Mouse (Mus musculus) adrenal gland, postnatal 25 days (tissue): ENCODE results near the gene Zfp553. TPM values are rescaled to one million over a fixed set of nuclear protein-coding genes. Genes with fewer than 3 reads are reported as not detected.
A peak's percentile ranks its signal among the peaks of the same experiment; 100 is the strongest.

ENCODE experiments used
- DNase-seq: peaks from one replicate; pipeline ENCODE4 v3.0.0; 2021; ENCODE audit warnings: mixed read lengths
- total RNA-seq: library from RNA; stranded (reverse); gene quantifications from 2 replicates; pipeline ENCODE4 v1.2.3, GENCODE M21; 2021

The Zfp553 gene
- total RNA-seq, 1 experiment from 2014 or later: 14.7 TPM

DNA sequence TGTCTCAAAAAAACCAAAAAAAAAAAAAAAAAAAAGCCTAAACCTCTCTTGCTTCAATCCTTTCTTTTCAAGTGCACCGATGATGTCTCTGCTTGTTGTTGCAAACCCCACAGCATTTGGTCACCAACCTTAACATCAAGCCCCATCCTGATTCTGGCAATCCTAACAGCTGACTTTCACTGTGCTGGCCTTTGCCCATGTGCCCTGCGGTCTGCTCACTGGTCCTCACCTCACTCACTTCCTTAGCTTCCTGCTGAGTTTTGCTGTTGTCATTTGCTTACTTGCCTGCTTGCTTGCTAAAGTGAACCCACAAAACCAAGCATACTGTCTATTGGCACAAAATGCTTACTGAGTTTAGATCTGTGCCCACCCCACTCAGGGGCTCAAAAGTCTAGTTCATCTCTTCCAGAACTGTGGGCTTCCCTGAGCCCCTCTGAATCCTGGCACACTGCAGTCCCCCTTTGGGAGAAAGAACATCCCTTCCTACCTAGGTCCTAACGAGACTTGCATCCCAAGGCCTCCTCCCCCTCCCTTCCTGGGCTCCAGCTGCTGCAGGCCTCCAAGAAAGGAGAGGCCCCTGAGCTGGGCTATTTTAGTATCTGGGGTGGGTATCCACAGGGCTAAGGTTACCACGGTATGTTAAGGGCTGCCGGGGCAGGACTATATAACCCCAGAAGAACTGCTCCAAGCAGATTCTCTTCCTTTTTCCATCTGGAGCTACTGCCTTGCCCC is 21.7 kb upstream of the Zfp553 start:
- DNase-seq: no peak

DNA sequence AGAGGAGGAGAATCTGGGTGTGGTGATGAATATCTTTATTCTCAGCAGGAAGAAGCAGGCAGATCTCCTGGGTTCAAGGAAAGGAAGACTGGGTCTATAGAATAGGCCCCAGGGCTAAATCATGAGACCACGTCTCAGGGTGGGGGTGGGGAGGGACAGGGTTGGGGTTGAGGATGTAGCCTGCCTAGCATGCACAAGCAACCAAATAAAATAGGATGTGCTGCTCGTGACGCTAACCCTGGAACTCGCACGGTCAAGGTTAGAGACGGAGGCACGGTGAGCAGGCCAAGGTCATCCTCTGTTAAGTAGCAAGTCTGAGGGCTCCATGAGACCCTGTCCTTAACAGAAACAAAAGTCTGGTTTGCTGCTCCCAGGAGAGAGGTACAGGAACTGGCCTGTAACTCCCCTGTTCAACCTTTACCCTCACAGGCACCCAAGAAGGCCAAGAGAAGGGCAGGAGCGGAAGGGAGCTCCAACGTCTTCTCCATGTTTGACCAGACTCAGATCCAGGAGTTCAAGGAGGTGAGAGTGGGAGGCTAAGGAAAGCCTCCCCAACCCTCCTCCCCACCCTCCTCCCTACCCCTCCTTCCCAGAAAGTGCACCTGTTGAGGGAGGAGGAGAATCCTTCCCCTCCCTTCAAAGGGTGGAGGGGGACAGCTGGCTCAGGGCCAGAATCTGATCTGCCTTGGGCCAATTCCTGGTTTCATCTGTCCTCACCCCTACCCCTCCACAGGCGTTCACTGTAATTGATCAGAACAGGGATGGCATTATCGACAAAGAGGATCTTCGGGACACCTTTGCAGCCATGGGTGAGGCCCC is 20.2 kb upstream of the Zfp553 start:
- no peak for DNase-seq

DNA sequence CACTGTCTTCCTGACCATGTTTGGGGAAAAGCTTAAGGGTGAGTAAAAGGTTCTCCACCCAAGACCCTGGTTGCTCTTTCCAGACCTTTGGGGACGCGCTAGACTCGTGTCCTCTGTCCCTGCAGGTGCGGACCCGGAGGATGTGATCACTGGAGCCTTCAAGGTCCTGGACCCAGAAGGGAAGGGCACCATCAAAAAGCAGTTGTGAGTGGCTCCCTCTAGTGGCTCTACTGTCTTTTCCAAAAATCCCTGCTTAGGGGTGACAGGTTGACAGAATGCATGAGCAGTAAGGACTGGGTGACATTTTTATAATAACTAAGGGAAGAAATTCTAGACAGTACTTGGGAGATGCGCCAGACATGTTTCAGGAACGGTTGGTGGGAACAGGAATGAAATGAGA is 19.4 kb upstream of the Zfp553 start:
- DNase-seq: no peak

DNA sequence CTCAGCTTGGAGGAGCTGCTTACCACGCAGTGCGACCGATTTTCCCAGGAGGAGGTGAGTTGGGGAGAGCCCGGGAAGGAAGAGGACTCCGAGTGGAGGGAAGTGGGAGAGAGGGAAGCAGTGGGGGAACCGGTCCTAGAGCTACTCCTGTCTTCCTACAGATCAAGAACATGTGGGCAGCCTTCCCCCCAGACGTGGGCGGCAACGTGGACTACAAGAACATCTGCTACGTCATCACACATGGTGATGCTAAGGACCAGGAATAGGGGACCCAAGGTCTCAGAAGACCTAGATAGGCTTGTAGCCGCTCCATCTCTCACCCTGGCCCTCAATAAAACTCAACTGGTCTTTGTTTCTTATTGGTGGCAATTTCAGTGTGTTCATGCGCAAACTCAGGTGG is 18.9 kb upstream of the Zfp553 start:
- DNase-seq: no peak

DNA sequence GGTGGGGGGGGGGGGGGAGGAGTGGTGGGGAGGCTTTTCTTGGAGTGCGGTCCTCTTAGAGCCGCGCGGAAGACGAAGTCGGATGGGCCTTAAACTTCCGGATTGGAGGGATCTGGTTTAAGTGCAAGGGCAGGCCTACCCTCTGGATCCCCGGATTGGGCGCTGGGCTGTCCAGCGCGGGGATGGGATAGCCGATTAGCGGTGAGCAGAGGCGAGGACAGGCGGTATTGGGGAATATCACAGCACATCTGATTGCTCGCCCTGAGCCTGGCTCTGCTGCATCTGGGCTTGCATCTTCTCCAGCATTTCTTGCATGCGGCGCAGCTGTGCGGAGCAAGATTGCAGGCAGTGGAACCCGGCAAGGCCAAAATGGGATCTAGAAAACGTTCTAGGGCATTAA is 18.3 kb upstream of the Zfp553 start:
- DNase-seq: no peak

DNA sequence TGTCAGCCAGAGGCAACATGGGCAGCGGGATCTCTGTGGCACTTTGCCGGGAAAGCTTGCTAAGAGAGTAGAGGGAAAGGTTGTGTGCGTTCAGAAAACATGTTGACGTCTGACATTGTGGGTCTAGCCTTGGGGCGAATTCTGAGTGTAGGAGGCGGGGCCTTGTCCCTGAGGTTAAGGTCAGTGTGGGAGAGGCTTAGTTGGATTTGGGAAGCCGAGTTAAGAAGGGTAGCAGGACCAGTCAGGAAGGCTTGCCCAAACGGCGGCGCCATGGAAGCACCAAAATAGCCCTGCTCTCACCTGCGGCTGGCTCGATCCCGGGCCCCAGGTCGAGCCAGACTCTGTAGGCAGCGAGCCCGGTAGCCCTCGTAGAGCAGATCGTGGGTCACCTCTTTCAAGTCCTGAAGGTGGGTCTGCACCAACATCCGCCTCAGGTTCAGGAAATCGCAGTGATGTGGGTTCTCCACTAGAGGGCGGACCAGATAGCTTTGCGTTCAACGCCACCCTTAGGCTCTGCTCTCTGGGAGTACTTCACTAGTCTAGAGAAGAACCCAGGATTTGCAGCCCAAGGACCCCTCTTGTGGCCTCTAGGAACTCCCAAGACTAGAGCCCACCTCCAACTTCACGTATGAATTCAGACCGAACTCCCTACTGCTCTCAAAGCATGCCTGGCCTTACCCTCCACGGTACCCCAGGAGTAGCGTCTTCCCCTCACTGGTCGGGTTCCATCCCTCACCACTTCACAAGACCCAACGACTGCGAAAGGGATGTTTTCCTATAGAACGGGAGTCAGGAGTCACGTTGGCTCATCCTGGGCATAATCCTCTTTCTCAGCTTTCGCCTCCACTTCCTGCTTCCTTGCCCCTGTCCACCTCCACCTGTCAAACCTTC is 17.6 kb upstream of the Zfp553 start:
- DNase-seq: peak; percentile 38

DNA sequence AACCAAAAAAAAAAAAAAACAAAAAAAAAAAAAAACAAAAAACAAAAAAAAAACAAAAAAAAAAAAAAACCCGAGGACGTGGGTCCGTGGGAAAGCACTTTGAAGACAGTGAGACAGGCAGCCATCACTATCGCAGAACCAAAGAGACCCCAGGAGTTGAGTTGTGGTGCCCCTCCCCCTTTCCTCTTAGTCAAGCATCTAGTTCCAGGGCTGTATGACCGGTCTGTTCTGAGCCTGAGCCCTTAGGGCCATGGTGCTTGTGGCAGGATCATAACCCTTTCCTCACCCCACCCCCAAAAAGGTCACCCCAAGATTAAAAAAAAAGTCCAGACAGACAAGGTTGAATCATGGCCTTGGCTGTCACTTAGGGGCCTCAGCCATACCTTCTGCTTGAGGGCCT is 16.6 kb upstream of the Zfp553 start:
- DNase-seq: no peak

DNA sequence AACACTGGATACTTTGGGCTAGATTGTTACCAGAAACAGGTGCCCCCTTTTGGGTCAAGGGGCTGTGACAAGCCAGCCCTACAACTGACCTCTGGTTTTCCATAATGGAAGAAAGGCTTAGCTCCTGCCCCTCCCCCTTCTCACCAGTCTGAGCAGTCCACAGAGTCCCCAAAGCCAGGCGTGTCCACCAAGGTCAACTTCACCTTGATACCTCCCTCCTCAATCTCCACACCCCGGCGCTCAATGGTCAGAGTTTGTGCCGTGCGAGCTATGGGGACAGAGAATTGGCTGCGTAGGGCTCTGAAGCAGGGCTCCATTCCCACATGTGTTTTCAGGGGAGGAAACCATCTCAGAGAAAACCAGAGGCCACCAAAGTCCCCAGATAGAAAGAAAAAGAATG is 15.4 kb upstream of the Zfp553 start:
- no peak for DNase-seq

DNA sequence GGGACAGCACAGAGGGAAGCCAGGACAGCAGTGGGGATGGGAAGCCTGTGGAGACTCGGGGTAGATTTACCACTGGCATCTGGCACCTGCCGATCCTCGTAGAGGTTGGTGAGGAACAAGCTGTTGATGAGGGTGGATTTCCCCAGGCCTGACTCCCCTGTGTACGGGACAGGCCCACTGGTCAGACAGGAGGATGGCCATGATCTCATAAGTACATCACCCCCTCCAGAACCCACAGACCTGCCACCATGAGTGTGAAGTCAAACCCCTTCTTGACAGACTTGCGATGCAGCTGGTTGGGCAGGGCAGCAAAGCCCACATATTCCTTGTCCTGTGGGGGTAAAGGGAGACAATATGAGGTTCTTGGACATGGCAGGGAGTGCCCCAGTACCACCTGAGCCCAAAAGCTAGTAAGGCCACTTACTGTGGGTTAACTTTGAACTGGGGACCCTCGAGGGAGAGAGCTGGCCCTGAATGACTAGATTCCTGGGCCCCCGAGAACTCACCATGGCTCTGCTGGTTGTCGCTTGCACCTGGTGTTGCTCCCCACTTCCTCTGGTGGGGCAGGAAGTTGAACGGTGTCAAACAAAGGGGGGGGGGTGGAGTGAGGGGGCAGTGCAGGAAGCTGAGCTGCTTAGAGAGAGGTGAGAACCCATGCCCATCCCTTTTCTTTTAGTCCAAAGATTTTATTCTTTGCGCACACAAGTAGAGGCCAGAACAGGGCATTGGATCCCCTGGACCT is 14.8 kb upstream of the Zfp553 start:
- no peak for DNase-seq

DNA sequence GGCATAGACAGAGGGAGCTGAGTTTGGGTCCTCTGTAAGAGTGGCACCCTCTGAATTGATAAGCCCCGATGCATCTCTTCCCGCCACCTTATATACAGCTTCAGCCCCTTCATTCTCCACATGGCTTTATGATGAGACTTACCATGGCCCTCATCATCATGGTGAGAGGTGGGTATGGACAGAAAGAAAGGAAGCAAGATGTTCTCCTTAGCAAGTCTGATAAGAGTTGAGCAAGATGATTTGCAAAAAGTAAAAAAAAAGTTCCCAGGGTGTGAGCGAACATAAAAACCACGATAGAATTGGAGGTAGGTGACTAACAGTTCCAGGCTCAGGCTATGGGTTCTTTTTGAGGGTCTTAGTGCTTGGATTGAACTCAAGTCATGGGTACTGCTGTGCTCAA is 14.2 kb upstream of the Zfp553 start:
- no peak for DNase-seq

DNA sequence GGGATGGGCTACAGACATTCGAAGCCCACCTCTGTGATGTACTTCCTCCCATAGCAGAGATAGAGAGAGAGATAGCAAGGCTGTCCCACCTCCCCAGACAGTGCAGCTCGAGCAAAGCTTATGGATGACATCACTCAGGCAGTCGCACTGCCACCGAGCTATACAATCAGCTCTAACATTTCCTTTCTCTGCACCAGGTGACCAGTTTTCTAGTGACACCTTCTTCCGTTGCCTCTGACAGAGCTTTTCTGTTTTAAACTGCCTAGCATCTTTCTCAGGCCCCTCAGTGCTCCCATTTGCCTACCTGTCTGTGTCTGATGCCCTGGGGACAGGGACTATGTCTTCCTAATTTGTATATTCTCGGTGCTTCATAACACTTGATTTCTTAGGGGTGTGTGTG is 12.4 kb upstream of the Zfp553 start:
- no peak for DNase-seq

DNA sequence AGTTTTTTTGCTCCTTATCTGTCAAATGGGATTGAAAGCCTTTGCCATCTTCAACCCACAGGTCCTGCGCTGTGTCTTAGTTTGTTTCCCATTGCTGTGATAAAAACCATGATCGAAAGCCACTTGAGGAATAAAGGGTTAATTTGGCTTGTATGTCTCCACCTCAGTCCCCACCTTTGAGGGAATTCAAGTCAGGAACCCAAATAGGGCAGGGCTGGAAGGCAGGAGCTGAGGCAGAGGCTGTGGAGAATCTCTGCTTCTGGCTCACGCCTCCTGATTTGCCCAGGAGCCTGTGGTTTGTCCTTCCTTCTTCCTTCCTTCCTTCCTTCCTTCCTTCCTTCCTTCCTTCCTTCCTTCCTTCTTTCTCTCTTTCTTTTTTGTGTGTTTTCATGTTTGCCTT is 9.8 kb upstream of the Zfp553 start:
- DNase-seq: no peak

DNA sequence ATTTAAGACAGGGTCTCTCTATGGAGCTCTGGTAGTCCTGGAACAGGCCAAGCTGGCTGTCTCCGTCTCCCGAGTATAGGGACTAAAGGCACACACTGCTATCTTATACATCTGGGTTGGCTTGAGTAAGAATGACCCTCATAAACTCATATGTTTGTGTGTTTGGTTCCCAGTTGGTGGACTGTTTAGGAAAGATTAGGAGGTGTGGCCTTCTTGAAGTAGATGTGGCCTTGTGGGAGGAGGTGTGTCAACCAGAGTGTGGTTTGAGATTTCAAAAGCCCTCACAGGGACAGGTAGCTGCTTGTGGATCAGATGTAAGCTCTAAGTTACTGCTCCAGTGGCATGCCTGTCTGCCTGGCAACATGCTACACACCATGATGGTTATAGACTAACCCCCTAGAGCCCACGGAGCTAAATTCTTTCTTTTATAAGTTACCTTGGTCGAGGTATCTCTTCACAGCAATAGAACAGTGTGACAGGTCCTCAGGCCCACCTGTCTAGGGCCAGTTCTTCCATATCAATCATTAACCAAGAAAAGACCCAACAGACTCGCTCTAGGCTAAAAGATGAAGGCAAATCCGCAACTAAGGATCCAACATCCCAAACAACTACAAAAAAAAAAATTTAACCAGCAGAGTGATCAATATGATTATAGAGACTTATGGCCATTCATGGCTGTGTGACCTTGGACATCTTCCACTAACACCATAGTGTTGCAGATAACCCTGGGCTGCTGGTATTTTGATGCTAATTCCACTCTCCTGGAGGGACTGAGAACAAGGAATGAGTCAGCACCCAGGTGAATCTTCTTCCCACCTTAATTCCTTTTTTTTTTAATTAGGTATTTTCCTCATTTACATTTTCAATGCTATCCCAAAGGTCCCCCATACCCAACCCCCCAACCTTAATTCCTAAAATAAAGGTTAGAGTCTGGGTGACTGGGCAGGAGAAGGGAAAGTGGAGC is 9.1 kb upstream of the Zfp553 start:
- DNase-seq: no peak

DNA sequence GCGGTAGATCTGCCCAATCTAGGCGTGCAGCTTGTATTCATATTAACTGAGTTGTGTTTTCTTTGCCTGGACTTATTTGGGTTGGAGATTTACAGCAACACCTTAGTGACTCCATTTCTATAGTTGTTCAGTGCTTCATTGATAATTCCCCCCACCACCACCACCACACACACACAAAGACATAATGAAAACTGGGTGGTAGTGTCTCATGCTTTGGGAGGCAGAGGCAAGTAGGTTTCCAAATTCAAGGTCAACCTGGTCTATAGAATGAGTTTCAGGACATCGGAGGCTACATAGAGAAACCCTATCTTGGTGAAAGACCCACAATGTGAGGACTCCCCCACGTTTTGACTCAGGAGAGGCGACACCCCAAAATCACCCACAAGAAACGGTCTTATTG is 8.2 kb upstream of the Zfp553 start:
- DNase-seq: no peak

DNA sequence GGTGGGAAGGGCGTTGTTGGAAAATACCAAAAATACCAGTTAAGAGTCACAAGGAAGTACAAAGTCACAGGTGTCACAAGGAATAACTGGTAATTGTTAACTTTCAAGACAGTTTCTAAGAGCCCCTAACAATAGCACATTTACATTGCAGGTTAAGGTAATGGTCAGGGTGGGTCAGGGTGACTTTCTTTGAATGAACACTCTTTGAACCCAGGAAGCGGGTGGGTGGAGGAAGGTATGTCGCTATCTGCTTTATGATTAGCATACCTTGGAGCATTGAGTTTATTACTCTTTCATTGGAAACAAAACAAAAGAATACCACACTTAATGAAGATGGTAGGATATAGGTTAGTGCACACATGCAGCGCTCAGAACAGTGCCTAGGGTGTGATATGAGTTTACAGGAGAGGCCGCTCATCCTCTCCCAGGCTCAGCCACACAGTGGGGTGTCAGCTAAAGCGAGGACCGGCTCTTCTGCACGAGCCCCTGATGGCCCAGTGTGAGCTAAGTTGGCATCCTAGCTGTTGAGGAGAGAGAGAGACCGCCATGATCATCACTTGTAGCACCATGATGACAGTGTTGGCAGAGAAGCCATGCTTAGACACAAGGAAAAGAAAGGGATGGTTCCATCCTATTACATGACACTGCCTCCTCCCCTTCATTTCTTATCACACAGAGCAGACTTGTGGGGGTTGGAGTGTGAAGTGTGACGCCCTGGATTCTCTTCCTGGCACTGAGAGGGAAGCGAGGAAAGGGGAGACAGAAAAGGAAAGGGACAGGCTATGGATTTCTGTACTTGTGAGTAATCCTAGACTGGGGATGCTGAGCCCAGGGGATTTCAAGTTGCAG is 7.5 kb upstream of the Zfp553 start:
- DNase-seq: no peak

DNA sequence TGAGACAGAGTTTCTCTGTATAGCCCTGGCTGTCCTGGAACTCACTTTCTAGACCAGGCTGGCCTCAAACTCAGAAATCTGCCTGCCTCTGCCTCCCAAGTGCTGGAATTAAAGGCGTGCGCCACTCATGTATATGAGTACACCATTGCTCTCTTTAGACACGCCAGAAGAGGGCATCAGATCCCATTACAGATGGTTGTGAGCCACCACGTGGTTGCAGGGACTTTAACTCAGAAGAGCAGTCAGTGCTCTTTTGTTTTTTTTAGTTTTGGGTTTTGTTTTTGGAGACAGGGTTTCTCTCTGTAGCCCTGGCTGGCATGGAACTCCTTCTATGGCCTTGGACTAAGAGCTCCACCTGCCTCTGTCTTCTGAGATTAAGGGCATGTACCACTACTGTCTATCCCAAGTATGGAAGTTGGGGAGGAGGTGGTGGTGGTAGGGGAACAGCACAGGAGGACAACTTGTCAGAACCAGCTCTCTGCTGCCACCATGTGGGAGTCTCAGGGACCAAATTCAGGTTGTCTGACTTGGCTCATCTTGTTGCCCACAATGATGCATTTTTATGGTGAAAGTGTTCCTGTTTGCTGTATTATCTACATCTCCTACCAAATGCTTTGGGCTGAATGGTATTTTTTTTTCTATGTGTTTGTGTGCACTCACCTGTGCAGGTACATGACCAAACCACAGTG is 4.1 kb upstream of the Zfp553 start:
- DNase-seq: peak; percentile 79

DNA sequence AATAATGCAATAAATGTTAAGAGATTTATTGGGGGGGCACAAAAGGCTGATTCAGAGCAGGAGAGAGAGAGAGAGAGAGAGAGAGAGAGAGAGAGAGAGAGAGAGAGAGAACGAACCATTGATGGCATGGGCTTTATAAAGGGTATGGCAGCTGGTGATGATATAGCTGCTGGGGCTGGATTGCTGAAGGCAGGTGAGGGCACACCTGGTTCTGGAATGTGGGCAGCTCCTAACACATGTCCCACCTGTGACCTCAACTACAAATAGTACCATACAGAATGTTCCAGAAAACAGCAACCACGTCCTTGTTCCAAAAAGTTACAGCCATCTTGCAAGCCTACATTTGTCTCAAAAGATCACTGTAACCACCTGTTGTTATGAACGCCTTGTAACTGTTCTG is 1.5 kb upstream of the Zfp553 start:
- no peak for DNase-seq

DNA sequence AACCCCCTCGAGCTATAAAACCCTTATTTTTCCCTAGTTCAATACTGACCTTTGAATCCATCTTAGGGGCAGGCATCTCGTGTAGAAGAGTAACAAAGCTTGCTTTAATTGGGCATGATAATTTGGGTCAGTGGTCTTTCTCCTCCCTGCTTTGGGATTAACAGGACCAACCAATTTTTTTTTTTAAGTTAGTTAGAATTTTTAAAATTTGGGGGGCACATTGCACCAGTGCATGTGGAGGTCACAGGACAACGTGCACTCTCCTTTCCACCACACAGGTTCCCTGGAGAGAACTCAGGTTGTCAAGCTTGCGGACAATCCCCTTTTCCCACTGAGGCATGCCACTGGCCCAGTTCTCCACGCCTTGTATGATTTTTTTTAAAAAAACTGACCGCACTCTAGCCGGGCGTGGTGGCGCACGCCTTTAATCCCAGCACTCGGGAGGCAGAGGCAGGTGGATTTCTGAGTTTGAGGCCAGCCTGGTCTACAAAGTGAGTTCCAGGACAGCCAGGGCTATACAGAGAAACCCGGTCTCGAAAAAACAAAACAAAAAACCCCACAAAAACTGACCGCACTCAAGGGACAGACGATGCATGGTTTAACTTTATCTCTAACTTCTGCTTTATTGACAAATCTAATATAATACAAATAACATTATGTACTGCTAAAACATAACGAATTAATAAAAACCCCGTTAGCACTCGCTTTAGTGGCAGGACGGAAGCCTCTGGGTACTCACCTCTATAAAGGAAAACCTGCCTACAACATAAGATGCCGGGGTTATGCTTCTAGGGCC is 837 bp upstream of the Zfp553 start:
- no peak for DNase-seq

DNA sequence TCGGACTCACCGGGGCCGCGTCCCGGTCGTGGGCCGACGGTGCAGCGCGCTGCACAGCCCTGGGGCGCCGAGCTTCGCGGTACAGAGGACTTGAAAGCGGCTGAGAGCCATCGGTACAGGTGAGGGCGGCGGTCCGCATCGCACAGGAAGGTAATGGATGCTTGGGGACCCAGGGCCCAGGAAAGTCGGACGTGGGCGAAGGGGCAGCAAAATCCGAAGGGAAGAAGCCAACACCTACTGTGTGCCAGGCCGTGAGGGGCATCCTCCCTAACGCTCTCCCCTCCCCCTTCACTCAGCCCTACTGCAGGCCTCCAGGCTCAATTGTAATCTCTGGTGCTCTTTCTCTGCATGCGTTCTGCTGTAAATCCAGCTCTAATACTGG is 498 bp downstream of the Zfp553 start:
- DNase-seq: no peak
